Mouse (Mus musculus): ENCODE measurements around the gene Styxl1. TPM values are rescaled to one million over a fixed set of nuclear protein-coding genes. Genes with fewer than 3 reads are reported as not detected.

Styxl1 gene
- 0.42 and 0.94 TPM in 2 replicates for polyA plus RNA-seq (2011; ENCODE audit: insufficient read depth, insufficient read length, low read depth, missing spikeins)

GRCm38 (mm10) chr5:135777796-135778470, at the start of gene Styxl1:
TSS of gene Styxl1 (minus strand) at chr5:135778385.
- H3K9me3 ChIP-seq (replicated peaks; ENCODE audit: control insufficient read depth, insufficient read depth, low read length, poor library complexity, severe bottlenecking): no peaks in the 10 kb centered on the region
- H3K36me3 ChIP-seq (ENCODE audit: control insufficient read depth, insufficient read depth, low read length, poor library complexity, severe bottlenecking): peaks cover 14% of the 10 kb centered on the region
- H3K27ac ChIP-seq (ENCODE audit: insufficient read depth, low read length): 0 out of 2 replicates have a peak within 1 kb of the TSS, but pooled peaks have one; percentile 20
- peak within 1 kb of the TSS; percentile 88 for H3K9ac ChIP-seq (ENCODE audit: low read depth, poor library complexity, severe bottlenecking)
- peak within 1 kb of the TSS; percentile 93 for H3K4me3 ChIP-seq (ENCODE audit: low read depth, low read length)
- peaks cover 4% of the 10 kb centered on the region for H3K4me1 ChIP-seq (ENCODE audit: control insufficient read depth, insufficient read depth, low read length)
- no peak for TF ChIP-seq CTCF (IDR thresholded peaks at IDR 0.05; ENCODE audit: low read depth, low read length)
- TF ChIP-seq POLR2A (IDR thresholded peaks at IDR 0.05; ENCODE audit: insufficient read depth, low read length): no peak
- no peak for TF ChIP-seq EP300 (IDR thresholded peaks at IDR 0.05; ENCODE audit: insufficient read depth, low read depth, low read length)
- no peaks in the 10 kb centered on the region for H3K27me3 ChIP-seq (ENCODE audit: control insufficient read depth, insufficient read depth, low read length, poor library complexity, severe bottlenecking)

GRCm38 (mm10) chr5:135826225-135826624, 48.0 kb upstream of the Styxl1 start:
- no peak overlapping the region for H3K4me3 ChIP-seq (ENCODE audit: low read depth, low read length)
- H3K27ac ChIP-seq (ENCODE audit: insufficient read depth, low read length): no peak overlapping the region

GRCm38 (mm10) chr5:135824517-135824916, 46.3 kb upstream of the Styxl1 start:
- TF ChIP-seq CTCF (IDR thresholded peaks at IDR 0.05; ENCODE audit: low read depth, low read length): no peak
- no peak overlapping the region for H3K27ac ChIP-seq (ENCODE audit: insufficient read depth, low read length)
- H3K36me3 ChIP-seq (ENCODE audit: control insufficient read depth, insufficient read depth, low read length, poor library complexity, severe bottlenecking): no peaks in the 10 kb centered on the region
- H3K4me1 ChIP-seq (ENCODE audit: control insufficient read depth, insufficient read depth, low read length): no peaks in the 10 kb centered on the region
- H3K4me3 ChIP-seq (ENCODE audit: low read depth, low read length): no peak overlapping the region
- no peaks in the 10 kb centered on the region for H3K9me3 ChIP-seq (replicated peaks; ENCODE audit: control insufficient read depth, insufficient read depth, low read length, poor library complexity, severe bottlenecking)
- H3K9ac ChIP-seq (ENCODE audit: low read depth, poor library complexity, severe bottlenecking): no peak overlapping the region
- no peaks in the 10 kb centered on the region for H3K27me3 ChIP-seq (ENCODE audit: control insufficient read depth, insufficient read depth, low read length, poor library complexity, severe bottlenecking)

More at GRCm38 (mm10) chr5:135826225-135826624, 48.0 kb upstream of the Styxl1 start:
- no peaks in the 10 kb centered on the region for H3K9me3 ChIP-seq (replicated peaks; ENCODE audit: control insufficient read depth, insufficient read depth, low read length, poor library complexity, severe bottlenecking)
- H3K9ac ChIP-seq (ENCODE audit: low read depth, poor library complexity, severe bottlenecking): no peak overlapping the region
- H3K27me3 ChIP-seq (ENCODE audit: control insufficient read depth, insufficient read depth, low read length, poor library complexity, severe bottlenecking): no peaks in the 10 kb centered on the region
- TF ChIP-seq POLR2A (IDR thresholded peaks at IDR 0.05; ENCODE audit: insufficient read depth, low read length): no peak
- TF ChIP-seq CTCF (IDR thresholded peaks at IDR 0.05; ENCODE audit: low read depth, low read length): no peak
- no peak for TF ChIP-seq EP300 (IDR thresholded peaks at IDR 0.05; ENCODE audit: insufficient read depth, low read depth, low read length)
- H3K4me1 ChIP-seq (ENCODE audit: control insufficient read depth, insufficient read depth, low read length): no peaks in the 10 kb centered on the region
- H3K36me3 ChIP-seq (ENCODE audit: control insufficient read depth, insufficient read depth, low read length, poor library complexity, severe bottlenecking): no peaks in the 10 kb centered on the region

- Histone ChIP-seq H3K27me3 (ENCODE audit: control insufficient read depth, insufficient read depth, low read length, poor library complexity, severe bottlenecking) (no peaks in the 10 kb centered on the region), H3K4me1 (ENCODE audit: control insufficient read depth, insufficient read depth, low read length) (no peaks in the 10 kb centered on the region), H3K27ac (ENCODE audit: insufficient read depth, low read length) (no peak overlapping the region), H3K4me3 (ENCODE audit: low read depth, low read length) (no peak overlapping the region), H3K9ac (ENCODE audit: low read depth, poor library complexity, severe bottlenecking) (no peak overlapping the region), H3K9me3 (replicated peaks; ENCODE audit: control insufficient read depth, insufficient read depth, low read length, poor library complexity, severe bottlenecking) (no peaks in the 10 kb centered on the region), H3K36me3 (ENCODE audit: control insufficient read depth, insufficient read depth, low read length, poor library complexity, severe bottlenecking) (no peaks in the 10 kb centered on the region)
- TF ChIP-seq EP300 (IDR thresholded peaks at IDR 0.05; ENCODE audit: insufficient read depth, low read depth, low read length) (no peak), POLR2A (IDR thresholded peaks at IDR 0.05; ENCODE audit: insufficient read depth, low read length) (no peak), CTCF (IDR thresholded peaks at IDR 0.05; ENCODE audit: low read depth, low read length) (no peak)
Measured at GRCm38 (mm10) chr5:135822316-135822944, 44.2 kb upstream of the Styxl1 start.

GRCm38 (mm10) chr5:135818491-135818890, 40.3 kb upstream of the Styxl1 start:
- no peak overlapping the region for H3K4me3 ChIP-seq (ENCODE audit: low read depth, low read length)
- H3K36me3 ChIP-seq (ENCODE audit: control insufficient read depth, insufficient read depth, low read length, poor library complexity, severe bottlenecking): no peaks in the 10 kb centered on the region
- no peak overlapping the region for H3K9ac ChIP-seq (ENCODE audit: low read depth, poor library complexity, severe bottlenecking)
- H3K27ac ChIP-seq (ENCODE audit: insufficient read depth, low read length): no peak overlapping the region
- H3K4me1 ChIP-seq (ENCODE audit: control insufficient read depth, insufficient read depth, low read length): no peaks in the 10 kb centered on the region
- H3K27me3 ChIP-seq (ENCODE audit: control insufficient read depth, insufficient read depth, low read length, poor library complexity, severe bottlenecking): no peaks in the 10 kb centered on the region
- H3K9me3 ChIP-seq (replicated peaks; ENCODE audit: control insufficient read depth, insufficient read depth, low read length, poor library complexity, severe bottlenecking): no peaks in the 10 kb centered on the region
- TF ChIP-seq CTCF (IDR thresholded peaks at IDR 0.05; ENCODE audit: low read depth, low read length): no peak
- no peak for TF ChIP-seq POLR2A (IDR thresholded peaks at IDR 0.05; ENCODE audit: insufficient read depth, low read length)
- no peak for TF ChIP-seq EP300 (IDR thresholded peaks at IDR 0.05; ENCODE audit: insufficient read depth, low read depth, low read length)

GRCm38 (mm10) chr5:135812991-135813390, 34.8 kb upstream of the Styxl1 start:
- no peak for TF ChIP-seq CTCF (IDR thresholded peaks at IDR 0.05; ENCODE audit: low read depth, low read length)
- TF ChIP-seq POLR2A (IDR thresholded peaks at IDR 0.05; ENCODE audit: insufficient read depth, low read length): no peak
- no peak for TF ChIP-seq EP300 (IDR thresholded peaks at IDR 0.05; ENCODE audit: insufficient read depth, low read depth, low read length)
- no peak overlapping the region for H3K9ac ChIP-seq (ENCODE audit: low read depth, poor library complexity, severe bottlenecking)
- H3K27me3 ChIP-seq (ENCODE audit: control insufficient read depth, insufficient read depth, low read length, poor library complexity, severe bottlenecking): no peaks in the 10 kb centered on the region
- H3K4me3 ChIP-seq (ENCODE audit: low read depth, low read length): no peak overlapping the region
- H3K27ac ChIP-seq (ENCODE audit: insufficient read depth, low read length): no peak overlapping the region
- no peaks in the 10 kb centered on the region for H3K4me1 ChIP-seq (ENCODE audit: control insufficient read depth, insufficient read depth, low read length)
- no peaks in the 10 kb centered on the region for H3K9me3 ChIP-seq (replicated peaks; ENCODE audit: control insufficient read depth, insufficient read depth, low read length, poor library complexity, severe bottlenecking)
- H3K36me3 ChIP-seq (ENCODE audit: control insufficient read depth, insufficient read depth, low read length, poor library complexity, severe bottlenecking): no peaks in the 10 kb centered on the region
